Mouse (Mus musculus) liver, adult 2 months (tissue): ENCODE measurements around the gene Cacng3.

Experiments
- CTCF ChIP-seq: fragments of 200-500 bp; IDR thresholded peaks from 2 replicates; pipeline ENCODE4 v1.5.1; 2011; ENCODE audit warnings: low read depth, low read length, control low read depth
- POLR2A ChIP-seq: fragments of 200-500 bp; IDR thresholded peaks from 2 replicates; pipeline ENCODE4 v1.6.1; 2011; ENCODE audit warnings: low read length, control low read depth; ENCODE audit not compliant: insufficient read depth; ENCODE audit errors: extremely low read depth

- no peak for TF ChIP-seq POLR2A
- TF ChIP-seq CTCF = no peak
Measured at GRCm38 (mm10) chr7:122726376-122726775, 56.1 kb downstream of the Cacng3 start.
